Mouse (Mus musculus): ENCODE data around the gene Speg. TPM values are rescaled to one million over a fixed set of nuclear protein-coding genes. Genes with fewer than 3 reads are reported as not detected.

Speg gene
- 100 to 1,000 TPM; 181 to 191 TPM for total RNA-seq (2021)
- long read RNA-seq, experiment 1, transcript Speg-204 (5 exons, 833 nt): major isoform, 5 of 124 reads
- long read RNA-seq, experiment 1, partial matches to known transcripts: 74 of 124 reads
- long read RNA-seq, experiment 1, other reads (novel, unspliced or antisense): 45 of 124 reads
- long read RNA-seq, experiment 2, transcript Speg-204 (5 exons, 833 nt): major isoform, 9 of 92 reads
- long read RNA-seq, experiment 2, partial matches to known transcripts: 48 of 92 reads
- long read RNA-seq, experiment 2, other reads (novel, unspliced or antisense): 30 of 92 reads

DNA sequence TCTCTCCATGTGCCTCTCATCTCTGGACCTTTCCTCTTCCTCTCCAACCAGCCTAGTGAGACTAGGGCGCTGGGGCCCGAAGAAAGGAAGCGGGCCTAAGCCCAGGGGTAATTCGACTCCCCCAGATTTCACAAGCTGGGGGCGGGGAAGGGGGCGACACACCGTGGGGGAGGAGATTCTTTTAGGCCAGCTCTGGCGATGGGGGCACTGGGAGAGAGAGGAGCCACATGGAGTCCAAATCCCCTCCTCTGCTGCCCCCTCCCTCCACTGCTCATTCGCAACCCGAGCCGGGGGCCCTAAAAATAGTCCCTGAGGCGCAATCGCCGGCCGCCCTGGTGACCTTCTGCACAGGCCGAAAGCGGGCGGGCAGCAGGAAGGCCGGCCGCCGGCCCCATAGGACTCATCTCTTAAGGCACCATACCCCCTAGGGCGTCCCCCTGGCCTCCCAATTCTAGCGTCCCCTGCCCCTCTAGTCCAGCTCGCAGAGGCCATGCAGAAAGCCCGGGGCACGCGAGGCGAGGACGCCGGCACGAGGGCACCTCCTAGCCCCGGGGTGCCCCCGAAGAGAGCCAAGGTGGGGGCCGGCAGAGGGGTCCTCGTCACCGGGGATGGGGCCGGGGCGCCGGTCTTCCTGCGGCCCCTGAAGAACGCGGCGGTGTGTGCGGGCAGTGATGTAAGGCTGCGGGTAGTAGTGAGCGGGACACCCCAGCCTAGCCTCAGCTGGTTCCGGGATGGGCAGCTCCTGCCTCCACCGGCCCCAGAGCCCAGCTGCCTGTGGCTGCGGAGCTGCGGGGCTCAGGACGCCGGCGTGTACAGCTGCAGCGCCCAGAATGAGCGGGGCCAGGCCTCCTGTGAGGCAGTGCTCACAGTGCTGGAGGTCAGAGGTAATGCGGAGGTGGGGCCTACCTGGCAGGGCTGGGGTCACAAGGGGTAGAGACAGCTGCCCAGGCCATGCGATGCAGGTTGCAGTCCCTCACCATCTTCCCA lies at the start of gene Speg:
Speg (plus strand) TSS at position 348 of the 987 bp plus-strand sequence.
- DNase-seq (ENCODE audit: low spot score in 2 of 2): no peak

DNA sequence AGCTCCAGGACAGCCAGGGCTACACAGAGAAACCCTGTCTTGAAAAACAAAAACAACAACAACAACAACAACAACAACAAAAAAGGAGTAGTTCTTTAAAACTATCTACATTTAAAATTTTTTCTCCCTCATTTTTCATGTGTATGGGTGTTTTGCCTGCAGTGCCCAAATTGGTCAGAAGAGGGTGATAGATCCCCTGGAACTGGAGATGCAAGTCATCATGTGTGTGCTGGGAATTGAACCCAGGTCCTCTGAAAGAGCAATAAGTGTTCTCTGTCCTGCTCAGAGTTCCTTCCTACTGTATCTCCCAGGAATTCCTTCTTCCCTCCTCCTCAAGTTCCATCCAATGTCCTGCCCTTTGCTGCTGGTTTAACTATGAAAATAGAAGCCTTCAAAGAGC lies 47.6 kb upstream of the Speg start:
- DNase-seq (ENCODE audit: low spot score in 2 of 2): no peak

DNA sequence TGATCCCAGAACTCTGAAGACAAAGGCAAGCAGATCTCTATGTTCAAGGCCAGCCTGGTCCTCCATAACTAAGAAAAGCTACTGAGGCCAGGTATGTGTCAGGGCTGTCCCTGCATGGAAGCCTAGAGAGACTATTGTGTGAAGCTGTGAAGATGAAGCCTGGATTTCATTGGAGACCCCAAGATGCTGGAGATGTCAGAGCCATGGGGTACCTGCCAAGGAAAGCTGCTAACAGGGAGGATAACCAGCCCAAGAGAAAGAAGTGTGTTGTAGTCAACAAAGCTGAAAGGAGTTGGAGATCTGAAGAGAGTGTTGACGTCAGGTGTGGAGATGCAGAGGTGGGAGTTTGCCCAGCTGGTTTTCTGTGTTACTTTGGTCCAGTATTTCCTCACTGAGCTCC lies 43.8 kb upstream of the Speg start:
- DNase-seq (ENCODE audit: low spot score in 2 of 2): no peak

GRCm38 (mm10) chr1:75336461-75336860 lies 38.6 kb upstream of the Speg start:
- DNase-seq (ENCODE audit: low spot score in 2 of 2): no peak

DNA sequence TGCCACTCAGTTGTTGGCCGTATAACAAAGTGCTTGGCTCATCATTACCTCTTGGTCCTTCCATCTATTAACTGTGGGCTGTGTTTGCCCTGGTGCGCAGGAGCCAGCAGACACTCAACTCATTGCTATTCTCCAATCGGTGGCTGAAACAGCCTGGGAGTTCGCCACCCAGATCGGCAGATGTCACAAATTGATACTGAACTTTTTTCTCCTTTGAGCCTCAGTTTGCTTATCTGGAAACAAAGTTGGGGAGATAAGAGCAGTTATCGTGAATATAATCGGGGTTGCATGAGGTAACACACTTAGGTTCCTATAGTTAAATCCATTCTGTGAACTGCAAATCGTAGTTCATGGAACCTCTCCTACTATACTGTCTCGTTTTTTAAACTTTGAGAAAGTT lies 38.0 kb upstream of the Speg start:
- DNase-seq (ENCODE audit: low spot score in 2 of 2): no peak

- DNase-seq (ENCODE audit: low spot score in 2 of 2): no peak
These were observed 36.9 kb upstream of the Speg start for GRCm38 (mm10) chr1:75338091-75338694.

DNA sequence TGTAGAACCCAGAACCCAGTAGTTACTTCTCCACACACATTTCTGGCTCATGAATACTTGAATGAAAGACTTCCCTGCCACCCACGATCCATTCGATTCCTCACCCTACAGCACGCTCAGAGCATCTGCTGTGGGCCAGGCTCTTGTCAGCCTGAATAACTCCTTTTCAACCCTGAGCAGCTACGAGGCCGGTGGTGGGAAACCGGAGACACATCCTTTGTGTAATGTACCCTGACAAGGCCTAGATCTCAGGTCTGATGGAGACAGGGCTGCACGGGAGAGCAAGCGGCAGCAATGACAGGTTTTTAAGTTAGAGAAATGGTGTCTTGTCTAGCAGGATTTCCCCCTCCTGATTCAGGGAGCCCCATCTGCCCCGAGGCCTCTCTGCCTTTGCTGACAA lies 35.8 kb upstream of the Speg start:
- DNase-seq (ENCODE audit: low spot score in 2 of 2): peak; percentile 32 to 40

- DNase-seq (ENCODE audit: low spot score in 2 of 2): no peak
These were observed 34.6 kb upstream of the Speg start for GRCm38 (mm10) chr1:75340519-75340918.

DNA sequence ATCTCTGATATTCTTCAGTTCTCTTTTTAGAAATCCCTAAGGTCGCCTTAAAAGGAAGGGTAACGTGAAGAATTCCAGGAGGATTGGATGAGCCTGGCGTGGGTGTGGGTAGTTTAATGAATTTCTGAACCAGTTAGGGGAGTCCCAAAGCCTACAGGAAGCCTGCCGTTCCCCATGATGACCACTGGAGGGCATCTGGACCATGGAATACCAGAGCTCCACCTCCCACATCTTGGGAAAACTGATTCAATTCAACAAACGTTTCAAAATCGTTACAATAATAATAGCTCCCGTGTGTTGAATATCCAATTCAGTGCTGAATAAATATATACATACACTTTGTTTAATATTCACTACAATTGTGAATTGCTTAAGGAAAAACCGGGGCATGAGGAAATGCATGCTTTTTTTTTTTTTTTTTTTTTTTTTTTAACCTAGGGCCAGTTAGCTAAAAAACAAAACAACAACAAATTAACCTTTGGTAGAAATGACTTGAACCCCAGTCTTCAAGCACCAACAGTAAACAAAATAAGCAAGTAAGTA lies 32.2 kb upstream of the Speg start:
- DNase-seq (ENCODE audit: low spot score in 2 of 2): peak; percentile 61 to 69

- no peak for DNase-seq (ENCODE audit: low spot score in 2 of 2)
These were observed 30.6 kb upstream of the Speg start for GRCm38 (mm10) chr1:75344291-75345035.

- DNase-seq (ENCODE audit: low spot score in 2 of 2): no peak
These were observed 29.8 kb upstream of the Speg start for GRCm38 (mm10) chr1:75345036-75345935.

DNA sequence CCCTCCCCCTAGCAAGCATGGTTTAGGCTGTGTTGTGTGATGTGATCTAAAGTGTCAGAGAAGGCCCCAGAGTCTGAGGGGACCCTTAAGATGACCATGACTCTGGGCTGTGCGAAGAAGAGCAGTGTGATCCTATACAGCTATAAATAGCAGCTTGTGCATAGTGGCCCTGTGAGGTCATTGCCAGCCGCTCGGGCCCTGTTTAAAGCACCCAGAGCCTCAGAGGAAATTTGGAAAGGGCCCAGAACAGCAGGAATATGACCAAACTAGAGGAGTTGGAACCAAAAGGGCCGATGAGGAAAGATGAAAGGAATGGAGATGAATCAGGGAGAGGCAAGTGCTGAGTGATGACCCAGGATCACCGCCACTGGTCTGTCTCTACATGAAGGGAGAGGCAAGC lies 27.8 kb upstream of the Speg start:
- DNase-seq (ENCODE audit: low spot score in 2 of 2): no peak

DNA sequence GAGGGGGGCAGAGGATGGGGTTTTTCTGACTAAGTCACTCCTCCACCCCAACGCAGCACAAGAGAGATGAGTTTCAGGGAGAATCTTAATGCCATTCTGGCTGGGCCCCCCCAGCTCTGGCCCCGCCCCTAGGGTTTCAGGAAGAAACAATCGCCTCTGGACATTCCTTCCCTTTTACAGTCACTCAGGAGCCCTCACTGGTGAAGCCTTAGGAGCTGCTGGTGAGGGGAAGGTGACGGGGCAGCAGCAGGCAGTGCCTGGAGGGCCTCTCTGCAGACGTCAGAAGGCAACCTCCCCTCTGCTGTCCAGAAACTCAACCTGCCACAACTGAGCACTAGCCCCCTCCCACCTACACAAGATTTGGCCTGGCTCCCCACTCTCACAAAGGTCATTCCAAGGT lies 25.8 kb upstream of the Speg start:
- no peak for DNase-seq (ENCODE audit: low spot score in 2 of 2)

DNA sequence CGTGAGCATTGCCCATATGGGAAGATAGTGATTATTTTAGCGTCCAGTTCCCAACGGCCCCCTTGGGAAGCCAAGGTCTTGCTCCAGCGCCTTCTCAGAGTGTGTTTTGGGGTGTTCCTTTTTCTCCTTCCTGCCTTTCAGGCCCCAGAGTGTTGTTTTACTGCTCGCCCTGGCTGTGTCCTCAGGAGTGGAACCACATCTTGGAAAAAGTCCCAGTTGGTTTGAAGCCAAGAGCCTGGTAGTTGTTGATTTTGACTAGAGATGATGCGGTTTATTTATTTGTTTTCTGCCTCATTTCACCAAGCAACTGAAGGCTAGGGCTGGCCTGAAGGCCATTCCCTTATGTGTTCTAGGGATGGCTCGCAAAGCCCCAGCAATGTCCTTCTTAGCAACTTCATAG lies 17.8 kb upstream of the Speg start:
- DNase-seq (ENCODE audit: low spot score in 2 of 2): no peak

GRCm38 (mm10) chr1:75358009-75358408 lies 17.1 kb upstream of the Speg start:
- DNase-seq (ENCODE audit: low spot score in 2 of 2): no peak

- peak; percentile 51 to 58 for DNase-seq (ENCODE audit: low spot score in 2 of 2)
These were observed 15.8 kb upstream of the Speg start for GRCm38 (mm10) chr1:75359346-75359745.

DNA sequence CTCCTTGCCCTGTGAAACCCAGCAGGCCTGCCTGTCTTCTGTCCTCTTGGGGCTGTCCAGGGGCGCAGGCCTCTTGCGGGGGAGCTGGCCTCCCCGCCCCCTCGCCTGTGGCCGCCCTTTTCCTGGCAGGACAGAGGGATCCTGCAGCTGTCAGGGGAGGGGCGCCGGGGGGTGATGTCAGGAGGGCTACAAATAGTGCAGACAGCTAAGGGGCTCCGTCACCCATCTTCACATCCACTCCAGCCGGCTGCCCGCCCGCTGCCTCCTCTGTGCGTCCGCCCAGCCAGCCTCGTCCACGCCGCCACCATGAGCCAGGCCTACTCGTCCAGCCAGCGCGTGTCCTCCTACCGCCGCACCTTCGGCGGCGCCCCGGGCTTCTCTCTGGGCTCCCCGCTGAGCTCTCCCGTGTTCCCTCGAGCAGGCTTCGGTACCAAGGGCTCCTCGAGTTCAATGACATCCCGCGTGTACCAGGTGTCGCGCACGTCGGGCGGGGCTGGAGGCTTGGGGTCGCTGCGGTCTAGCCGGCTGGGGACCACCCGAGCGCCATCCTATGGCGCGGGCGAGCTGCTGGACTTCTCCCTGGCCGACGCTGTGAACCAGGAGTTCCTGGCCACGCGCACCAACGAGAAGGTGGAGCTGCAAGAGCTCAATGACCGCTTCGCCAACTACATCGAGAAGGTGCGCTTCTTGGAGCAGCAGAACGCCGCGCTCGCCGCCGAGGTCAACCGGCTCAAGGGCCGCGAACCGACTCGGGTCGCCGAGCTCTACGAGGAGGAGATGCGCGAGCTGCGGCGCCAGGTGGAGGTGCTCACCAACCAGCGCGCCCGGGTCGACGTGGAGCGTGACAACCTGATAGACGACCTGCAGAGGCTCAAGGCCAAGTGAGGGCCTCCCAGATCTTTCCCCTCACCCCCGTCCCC lies 14.7 kb upstream of the Speg start, which contains the start of gene Des:
Des (plus strand) TSS at position 218 of the 920 bp plus-strand sequence.
- no peak for DNase-seq (ENCODE audit: low spot score in 2 of 2)

DNA sequence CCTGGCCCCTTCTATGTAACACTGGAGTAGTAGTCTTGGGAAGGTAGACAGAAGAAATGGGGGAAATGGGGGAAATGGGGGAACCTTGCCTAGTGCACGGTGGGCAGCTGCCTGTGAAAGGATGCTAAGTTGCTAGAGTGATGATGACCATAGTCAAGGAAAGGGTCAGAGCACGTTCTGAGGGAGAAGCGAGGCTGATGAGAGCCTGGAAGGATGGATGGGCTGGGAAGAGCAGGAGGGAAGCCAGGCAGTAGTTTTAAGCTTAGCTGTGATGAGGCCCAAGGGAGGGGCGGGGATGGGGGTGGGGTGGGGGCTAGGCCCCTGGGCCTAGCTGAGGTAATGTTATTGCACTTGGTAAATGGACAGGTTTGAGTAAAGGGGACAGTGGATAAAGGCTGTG lies 14.0 kb upstream of the Speg start:
- DNase-seq (ENCODE audit: low spot score in 2 of 2): no peak

- DNase-seq (ENCODE audit: low spot score in 2 of 2): no peak
These were observed 13.3 kb upstream of the Speg start for GRCm38 (mm10) chr1:75361750-75362149.
